Mouse (Mus musculus): Measurements from ENCODE around the gene Atp1a2. TPM values are rescaled to one million over a fixed set of nuclear protein-coding genes. Genes with fewer than 3 reads are reported as not detected.

The Atp1a2 gene
- polyA plus RNA-seq, 1 experiment from 2014 or later = 17.0 TPM

Other genes starting within 250 kb of the Atp1a2 start
- not detected in 2 replicates for gene Nhlh1, start 240.5 kb downstream of the Atp1a2 start, polyA plus RNA-seq (2015; fragmentation: Nextera tagmentation; extraction: Ambion mirVana)
- gene Copa, start 215.5 kb downstream of the Atp1a2 start, polyA plus RNA-seq (2015; fragmentation: Nextera tagmentation; extraction: Ambion mirVana) = 162 and 163 TPM in 2 replicates
- gene Ncstn, start 215.3 kb downstream of the Atp1a2 start, polyA plus RNA-seq (2015; fragmentation: Nextera tagmentation; extraction: Ambion mirVana) = 115 TPM in 2 replicates
- gene Pex19, start 171.3 kb downstream of the Atp1a2 start, polyA plus RNA-seq (2015; fragmentation: Nextera tagmentation; extraction: Ambion mirVana) = 124 and 131 TPM in 2 replicates
- gene Dcaf8, start 150.0 kb downstream of the Atp1a2 start, polyA plus RNA-seq (2015; fragmentation: Nextera tagmentation; extraction: Ambion mirVana) = 106 and 108 TPM in 2 replicates
- gene Pea15a, start 91.3 kb downstream of the Atp1a2 start, polyA plus RNA-seq (2015; fragmentation: Nextera tagmentation; extraction: Ambion mirVana) = 169 and 180 TPM in 2 replicates
- 162 and 211 TPM in 2 replicates for gene Casq1, start 78.2 kb downstream of the Atp1a2 start, polyA plus RNA-seq (2015; fragmentation: Nextera tagmentation; extraction: Ambion mirVana)
- 0.21 and 0.52 TPM in 2 replicates for gene Atp1a4, start 39.6 kb downstream of the Atp1a2 start, polyA plus RNA-seq (2015; fragmentation: Nextera tagmentation; extraction: Ambion mirVana)
- gene Igsf8, start 36.4 kb downstream of the Atp1a2 start, polyA plus RNA-seq (2015; fragmentation: Nextera tagmentation; extraction: Ambion mirVana) = 27.8 and 31.6 TPM in 2 replicates
- not detected in 2 replicates for gene Kcnj9, start 31.3 kb upstream of the Atp1a2 start, polyA plus RNA-seq (2015; fragmentation: Nextera tagmentation; extraction: Ambion mirVana)
- gene Kcnj10, start 43.1 kb upstream of the Atp1a2 start, polyA plus RNA-seq (2015; fragmentation: Nextera tagmentation; extraction: Ambion mirVana) = 0.04 TPM in 1 of 2 replicates, not detected in the other
- 4.4 and 4.7 TPM in 2 replicates for gene Pigm, start 78.5 kb upstream of the Atp1a2 start, polyA plus RNA-seq (2015; fragmentation: Nextera tagmentation; extraction: Ambion mirVana)
- 1.2 and 1.3 TPM in 2 replicates for gene Slamf9, start 177.3 kb upstream of the Atp1a2 start, polyA plus RNA-seq (2015; fragmentation: Nextera tagmentation; extraction: Ambion mirVana)
- gene Igsf9, start 183.7 kb upstream of the Atp1a2 start, polyA plus RNA-seq (2015; fragmentation: Nextera tagmentation; extraction: Ambion mirVana) = 9.2 and 9.6 TPM in 2 replicates
- 312 and 327 TPM in 2 replicates for gene Tagln2, start 202.0 kb upstream of the Atp1a2 start, polyA plus RNA-seq (2015; fragmentation: Nextera tagmentation; extraction: Ambion mirVana)
- 1.9 and 2.4 TPM in 2 replicates for gene Cfap45, start 222.7 kb upstream of the Atp1a2 start, polyA plus RNA-seq (2015; fragmentation: Nextera tagmentation; extraction: Ambion mirVana)

Data from heart, embryonic 13.5 days (tissue).